Mouse (Mus musculus): ENCODE data around the gene L3mbtl3.

The L3mbtl3 gene

DNA sequence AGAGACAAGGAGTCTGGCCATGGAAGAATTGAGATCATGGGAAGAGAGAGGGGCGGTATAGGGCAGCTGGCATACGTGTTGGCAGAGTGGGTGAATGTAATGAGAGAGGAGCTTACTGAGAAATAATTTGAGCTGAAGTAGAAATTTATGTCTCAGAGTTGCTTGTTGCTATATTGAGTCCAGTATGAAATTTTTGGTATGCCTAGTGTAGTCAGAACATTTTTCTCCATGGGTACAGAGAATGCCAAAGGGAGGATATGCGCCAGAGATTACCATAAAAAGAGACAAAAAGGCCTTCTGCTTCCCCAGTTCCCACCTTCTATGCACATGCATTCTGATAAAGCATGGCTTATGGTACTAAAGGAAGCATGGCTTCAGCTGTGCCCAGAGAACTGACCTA lies 132.6 kb downstream of the L3mbtl3 start:
- peak; percentile 68 for DNase-seq (ENCODE audit: low read depth, low spot score)

DNA sequence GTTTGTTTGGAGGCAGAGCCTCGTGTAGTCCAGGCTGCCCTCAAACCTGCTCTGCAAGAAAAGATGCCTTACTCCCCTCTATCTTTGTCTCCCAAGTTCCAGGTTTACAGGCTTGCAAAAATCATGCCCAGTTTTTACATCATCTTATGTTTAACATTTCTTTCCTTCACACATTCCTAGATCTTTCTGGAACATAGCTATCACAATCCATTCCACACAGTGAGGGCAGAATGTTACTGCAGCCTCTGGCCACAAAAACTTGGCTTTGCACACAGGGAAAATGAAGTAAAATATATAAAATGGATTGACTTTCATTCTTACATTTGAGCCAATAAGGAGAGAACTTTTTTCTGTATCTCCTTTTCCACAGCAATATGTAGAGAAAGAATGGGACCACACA lies 136.7 kb downstream of the L3mbtl3 start:
- no peak for DNase-seq (ENCODE audit: low read depth, low spot score)

DNA sequence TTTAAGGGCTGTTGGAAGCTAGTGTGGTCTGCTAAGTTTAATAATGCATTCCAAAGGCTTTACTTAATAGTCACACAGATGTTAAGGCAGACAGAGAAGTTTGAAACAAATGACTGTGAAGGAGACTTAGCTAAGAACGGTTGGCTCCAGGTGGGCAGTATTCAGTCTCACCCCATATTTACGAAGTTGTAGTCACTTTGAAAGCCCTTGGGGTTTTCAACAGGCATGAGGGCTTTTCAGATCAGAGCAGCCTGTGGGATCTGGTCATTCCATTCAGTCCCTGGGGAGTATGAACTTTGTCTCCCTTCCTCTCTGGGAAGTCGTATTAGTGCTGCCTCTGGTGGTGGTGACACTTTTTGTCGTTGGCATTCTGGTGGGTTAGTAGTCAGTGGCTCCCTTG lies 137.2 kb downstream of the L3mbtl3 start:
- DNase-seq (ENCODE audit: low read depth, low spot score): no peak

DNA sequence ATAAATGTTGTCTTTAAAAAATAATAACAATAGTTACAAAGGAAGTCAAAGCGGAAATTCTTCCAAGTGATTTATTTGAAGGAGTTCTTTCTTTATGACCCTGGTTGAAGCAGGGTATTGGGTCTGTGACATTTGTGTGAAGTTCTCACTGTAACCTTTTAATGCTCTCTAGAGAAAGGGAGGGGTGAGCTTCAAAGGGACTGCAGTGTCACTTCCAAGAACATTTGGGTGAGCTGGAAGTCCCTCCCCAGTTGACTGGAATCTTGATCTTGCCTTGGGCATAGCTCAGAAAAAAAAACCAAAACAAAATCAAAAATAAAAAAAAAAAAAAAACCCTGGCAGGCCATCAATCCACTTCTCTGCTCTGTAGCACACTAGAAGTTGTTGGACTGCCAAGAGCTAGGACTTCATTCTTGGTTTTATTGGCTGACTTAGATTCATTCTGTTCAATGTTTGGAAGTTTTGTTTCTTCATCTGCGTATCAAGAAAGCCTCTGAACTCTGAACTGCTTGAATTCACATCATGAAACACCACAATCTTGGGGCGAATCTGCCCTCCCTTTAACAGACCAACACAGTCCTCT lies 143.6 kb downstream of the L3mbtl3 start:
- no peak for DNase-seq (ENCODE audit: low read depth, low spot score)

DNA sequence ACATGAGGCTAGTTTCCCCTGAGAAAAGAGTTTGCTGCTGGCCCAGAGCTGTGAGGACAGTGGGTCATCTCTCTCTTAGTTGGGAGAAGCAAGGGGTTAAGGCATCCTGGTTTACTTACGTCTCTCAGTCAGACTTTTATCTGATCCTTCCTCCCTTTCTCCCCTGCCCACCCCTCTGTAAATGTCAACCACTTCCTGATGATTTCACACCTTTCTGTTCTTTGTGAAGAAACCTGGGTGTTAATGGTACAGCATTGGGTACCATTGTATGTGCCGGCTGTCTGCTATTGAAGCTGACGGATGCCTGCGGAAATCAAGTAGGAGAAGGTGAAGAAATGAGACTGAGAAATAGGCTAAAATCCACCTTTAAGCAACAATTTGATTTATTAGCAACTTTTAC lies 146.3 kb downstream of the L3mbtl3 start, which contains the start of gene Samd3:
Samd3 (plus strand) TSS at position 220 of the 400 bp plus-strand sequence.
- no peak for DNase-seq (ENCODE audit: low read depth, low spot score)

DNA sequence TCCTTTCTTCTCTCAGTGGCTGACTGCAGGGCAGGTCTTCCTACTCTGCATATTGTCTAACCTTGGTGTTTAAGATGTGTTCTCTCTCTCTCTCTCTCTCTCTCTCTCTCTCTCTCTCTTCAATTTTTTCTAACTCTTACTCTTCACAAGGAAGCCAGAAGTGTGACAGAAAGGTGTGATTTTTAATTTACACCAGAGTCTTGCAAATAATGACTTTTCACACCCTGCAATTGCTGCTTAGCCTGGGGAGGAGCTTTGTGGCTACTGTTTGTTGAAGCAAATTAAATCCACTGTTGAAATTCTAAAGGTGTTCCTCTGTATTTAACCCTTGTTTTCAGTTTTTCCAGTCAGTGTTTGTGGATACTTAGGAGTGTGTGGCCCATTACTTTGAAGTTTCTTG lies 147.6 kb downstream of the L3mbtl3 start:
- DNase-seq (ENCODE audit: low read depth, low spot score): no peak

DNA sequence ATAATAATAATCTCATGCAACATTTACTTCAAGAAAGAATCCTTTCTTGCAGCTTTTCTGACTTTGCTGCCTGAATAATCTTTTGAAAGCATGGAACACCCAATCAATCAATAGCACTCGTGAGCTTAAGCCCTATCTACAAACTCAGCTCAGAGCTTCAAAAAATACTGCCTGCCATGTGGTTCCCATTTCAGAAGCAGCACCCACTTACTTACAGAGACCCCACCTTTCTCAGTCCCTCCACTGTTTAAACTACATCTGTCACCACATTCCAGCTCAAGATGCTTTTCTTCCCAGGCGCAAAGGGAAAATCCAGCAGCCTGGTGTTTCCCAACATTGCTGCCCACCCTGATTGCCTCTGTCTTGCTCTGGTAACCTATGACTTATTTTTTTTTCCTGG lies 149.0 kb downstream of the L3mbtl3 start:
- DNase-seq (ENCODE audit: low read depth, low spot score): no peak

DNA sequence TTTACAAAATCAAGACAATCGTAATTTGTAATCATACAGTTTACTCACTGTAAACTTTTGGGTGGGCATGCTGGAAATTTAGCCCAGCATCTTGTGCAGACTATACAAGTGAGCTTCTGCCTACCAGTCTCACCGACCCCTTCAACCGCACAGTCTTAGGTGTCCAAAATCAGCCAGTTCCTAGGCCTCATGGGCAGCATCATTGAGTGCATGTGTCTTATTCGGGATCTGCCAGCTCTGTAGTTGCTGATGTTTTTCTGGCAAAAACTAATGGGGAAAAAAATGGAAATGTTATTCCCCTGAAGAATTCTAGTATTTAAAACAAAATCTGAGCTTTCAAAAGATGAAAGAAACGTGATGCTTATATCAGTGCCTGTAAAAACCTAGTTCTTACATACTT lies 149.5 kb downstream of the L3mbtl3 start:
- DNase-seq (ENCODE audit: low read depth, low spot score): no peak

All from telencephalon, adult 2 months (tissue).